Mouse (Mus musculus): ENCODE data around the gene Gpr4. TPM values are rescaled to one million over a fixed set of nuclear protein-coding genes. Genes with fewer than 3 reads are reported as not detected.

Gene Gpr4
- polyA plus RNA-seq, 1 experiment from 2014 or later = 1.2 TPM

GRCm38 (mm10) chr7:19170142-19170541 is 42.2 kb upstream of the Gpr4 start:
- Histone ChIP-seq H3K4me1 (replicated peaks; ENCODE audit: control insufficient read depth, insufficient read depth, low read length) (peaks cover 23% of the 10 kb centered on the region; the same call in 1 of the 2 replicates), H3K4me3 (ENCODE audit: low read depth, low read length) (no peak overlapping the region), H3K36me3 (ENCODE audit: control insufficient read depth, insufficient read depth, low read length) (no peaks in the 10 kb centered on the region), H3K27me3 (replicated peaks; ENCODE audit: control insufficient read depth, insufficient read depth, low read length) (peaks cover 1% of the 10 kb centered on the region; the same call in 1 of the 2 replicates), H3K4me2 (ENCODE audit: low read length) (no peak overlapping the region), H3K27ac (ENCODE audit: low read depth) (peak overlapping the region; percentile 59), H3K9me3 (ENCODE audit: control insufficient read depth, low read length) (no peaks in the 10 kb centered on the region), H3K9ac (ENCODE audit: low read length) (no peak overlapping the region)
- DNase-seq (ENCODE audit: low spot score) (no peak), ATAC-seq (replicated peaks; ENCODE audit: low FRiP score, low TSS enrichment, low read depth) (peak; percentile 43; the same call in 1 of the 2 replicates)
- 44% methylated on average over 8 of the region's 8 CpGs for WGBS

- Histone ChIP-seq H3K4me2 (ENCODE audit: low read length) (no peak overlapping the region), H3K27me3 (replicated peaks; ENCODE audit: control insufficient read depth, insufficient read depth, low read length) (peaks cover 17% of the 10 kb centered on the region), H3K4me1 (replicated peaks; ENCODE audit: control insufficient read depth, insufficient read depth, low read length) (peaks cover 25% of the 10 kb centered on the region; the same call in 1 of the 2 replicates), H3K9me3 (ENCODE audit: control insufficient read depth, low read length) (no peaks in the 10 kb centered on the region), H3K27ac (ENCODE audit: low read depth) (no peak overlapping the region), H3K36me3 (ENCODE audit: control insufficient read depth, insufficient read depth, low read length) (no peaks in the 10 kb centered on the region), H3K4me3 (ENCODE audit: low read depth, low read length) (no peak overlapping the region), H3K9ac (ENCODE audit: low read length) (no peak overlapping the region)
- no peak for DNase-seq (ENCODE audit: low spot score)
- WGBS = 56% methylated on average over 8 of the region's 8 CpGs
- no peak for ATAC-seq (replicated peaks; ENCODE audit: low FRiP score, low TSS enrichment, low read depth)
Measured at GRCm38 (mm10) chr7:19171831-19172230, 40.5 kb upstream of the Gpr4 start.

GRCm38 (mm10) chr7:19172874-19173273 is 39.5 kb upstream of the Gpr4 start:
- peak; percentile 94 for DNase-seq (ENCODE audit: low spot score)
- Histone ChIP-seq H3K9me3 (ENCODE audit: control insufficient read depth, low read length) (no peaks in the 10 kb centered on the region), H3K9ac (ENCODE audit: low read length) (no peak overlapping the region), H3K27ac (ENCODE audit: low read depth) (peak overlapping the region; percentile 33; the same call in 1 of the 2 replicates), H3K4me1 (replicated peaks; ENCODE audit: control insufficient read depth, insufficient read depth, low read length) (peaks cover 25% of the 10 kb centered on the region; the same call in 1 of the 2 replicates), H3K27me3 (replicated peaks; ENCODE audit: control insufficient read depth, insufficient read depth, low read length) (peaks cover 27% of the 10 kb centered on the region), H3K4me3 (ENCODE audit: low read depth, low read length) (peak overlapping the region; percentile 27), H3K4me2 (ENCODE audit: low read length) (peak overlapping the region; percentile 50), H3K36me3 (ENCODE audit: control insufficient read depth, insufficient read depth, low read length) (no peaks in the 10 kb centered on the region)
- 1% methylated on average over 17 of the region's 17 CpGs for WGBS
- peak; percentile 61 for ATAC-seq (replicated peaks; ENCODE audit: low FRiP score, low TSS enrichment, low read depth)

GRCm38 (mm10) chr7:19175708-19176515 is 36.4 kb upstream of the Gpr4 start, which contains the start of gene Eml2:
Gene Eml2 (plus strand): TSS chr7:19176421.
- DNase-seq (ENCODE audit: low spot score) = peak; percentile 56

GRCm38 (mm10) chr7:19176516-19176947 is 35.8 kb upstream of the Gpr4 start:
- Histone ChIP-seq H3K4me2 (ENCODE audit: low read length) (peak overlapping the region; percentile 38), H3K4me1 (replicated peaks; ENCODE audit: control insufficient read depth, insufficient read depth, low read length) (peaks cover 20% of the 10 kb centered on the region), H3K36me3 (ENCODE audit: control insufficient read depth, insufficient read depth, low read length) (no peaks in the 10 kb centered on the region), H3K27me3 (replicated peaks; ENCODE audit: control insufficient read depth, insufficient read depth, low read length) (peaks cover 55% of the 10 kb centered on the region), H3K27ac (ENCODE audit: low read depth) (no peak overlapping the region), H3K4me3 (ENCODE audit: low read depth, low read length) (peak overlapping the region; percentile 18), H3K9me3 (ENCODE audit: control insufficient read depth, low read length) (0 out of 2 replicates have a peak, but pooled peaks cover 4% of the 10 kb centered on the region), H3K9ac (ENCODE audit: low read length) (no peak overlapping the region)
- no peak for DNase-seq (ENCODE audit: low spot score)
- no peak for ATAC-seq (replicated peaks; ENCODE audit: low FRiP score, low TSS enrichment, low read depth)
- 12% methylated on average over 16 of the region's 21 CpGs for WGBS

More at GRCm38 (mm10) chr7:19175708-19176515, 36.4 kb upstream of the Gpr4 start, which contains the start of gene Eml2:
- Histone ChIP-seq H3K4me3 (ENCODE audit: low read depth, low read length) (peak within 1 kb of the TSS; percentile 18), H3K27me3 (replicated peaks; ENCODE audit: control insufficient read depth, insufficient read depth, low read length) (peaks cover 55% of the 10 kb centered on the region), H3K36me3 (ENCODE audit: control insufficient read depth, insufficient read depth, low read length) (no peaks in the 10 kb centered on the region), H3K27ac (ENCODE audit: low read depth) (no peak within 1 kb of the TSS), H3K4me1 (replicated peaks; ENCODE audit: control insufficient read depth, insufficient read depth, low read length) (peaks cover 18% of the 10 kb centered on the region), H3K9ac (ENCODE audit: low read length) (no peak within 1 kb of the TSS), H3K4me2 (ENCODE audit: low read length) (peak within 1 kb of the TSS; percentile 38), H3K9me3 (ENCODE audit: control insufficient read depth, low read length) (0 out of 2 replicates have a peak, but pooled peaks cover 4% of the 10 kb centered on the region)
- peak; percentile 63; the same call in 1 of the 2 replicates for ATAC-seq (replicated peaks; ENCODE audit: low FRiP score, low TSS enrichment, low read depth)
- WGBS = 2% methylated on average over 30 of the region's 30 CpGs

GRCm38 (mm10) chr7:19177216-19177615 is 35.1 kb upstream of the Gpr4 start:
- H3K27ac ChIP-seq (ENCODE audit: low read depth) = no peak overlapping the region
- H3K27me3 ChIP-seq (replicated peaks; ENCODE audit: control insufficient read depth, insufficient read depth, low read length) = peaks cover 55% of the 10 kb centered on the region
- DNase-seq (ENCODE audit: low spot score) = no peak

GRCm38 (mm10) chr7:19178035-19178434 is 34.3 kb upstream of the Gpr4 start:
- peaks cover 55% of the 10 kb centered on the region for H3K27me3 ChIP-seq (replicated peaks; ENCODE audit: control insufficient read depth, insufficient read depth, low read length)
- peak overlapping the region; percentile 7; the same call in 1 of the 2 replicates for H3K4me2 ChIP-seq (ENCODE audit: low read length)
- H3K27ac ChIP-seq (ENCODE audit: low read depth) = no peak overlapping the region
- peak overlapping the region; percentile 4; the same call in 1 of the 2 replicates for H3K4me3 ChIP-seq (ENCODE audit: low read depth, low read length)
- WGBS = 12% methylated on average over 18 of the region's 18 CpGs
- peaks cover 18% of the 10 kb centered on the region for H3K4me1 ChIP-seq (replicated peaks; ENCODE audit: control insufficient read depth, insufficient read depth, low read length)
- no peak for ATAC-seq (replicated peaks; ENCODE audit: low FRiP score, low TSS enrichment, low read depth)
- H3K9me3 ChIP-seq (ENCODE audit: control insufficient read depth, low read length) = 0 out of 2 replicates have a peak, but pooled peaks cover 4% of the 10 kb centered on the region
- H3K36me3 ChIP-seq (ENCODE audit: control insufficient read depth, insufficient read depth, low read length) = no peaks in the 10 kb centered on the region
- DNase-seq (ENCODE audit: low spot score) = no peak
- no peak overlapping the region for H3K9ac ChIP-seq (ENCODE audit: low read length)

More at GRCm38 (mm10) chr7:19177216-19177615, 35.1 kb upstream of the Gpr4 start:
- Histone ChIP-seq H3K4me2 (ENCODE audit: low read length) (no peak overlapping the region), H3K9me3 (ENCODE audit: control insufficient read depth, low read length) (0 out of 2 replicates have a peak, but pooled peaks cover 4% of the 10 kb centered on the region), H3K4me1 (replicated peaks; ENCODE audit: control insufficient read depth, insufficient read depth, low read length) (peaks cover 25% of the 10 kb centered on the region), H3K4me3 (ENCODE audit: low read depth, low read length) (no peak overlapping the region), H3K9ac (ENCODE audit: low read length) (no peak overlapping the region), H3K36me3 (ENCODE audit: control insufficient read depth, insufficient read depth, low read length) (no peaks in the 10 kb centered on the region)
- WGBS = 75% methylated on average over 7 of the region's 7 CpGs
- ATAC-seq (replicated peaks; ENCODE audit: low FRiP score, low TSS enrichment, low read depth) = no peak

- 5% methylated on average over 27 of the region's 27 CpGs for WGBS
- Histone ChIP-seq H3K4me1 (replicated peaks; ENCODE audit: control insufficient read depth, insufficient read depth, low read length) (peaks cover 17% of the 10 kb centered on the region), H3K27ac (ENCODE audit: low read depth) (no peak overlapping the region), H3K4me2 (ENCODE audit: low read length) (peak overlapping the region; percentile 45), H3K4me3 (ENCODE audit: low read depth, low read length) (peak overlapping the region; percentile 4; the same call in 1 of the 2 replicates), H3K36me3 (ENCODE audit: control insufficient read depth, insufficient read depth, low read length) (no peaks in the 10 kb centered on the region), H3K9ac (ENCODE audit: low read length) (no peak overlapping the region), H3K9me3 (ENCODE audit: control insufficient read depth, low read length) (0 out of 2 replicates have a peak, but pooled peaks cover 4% of the 10 kb centered on the region), H3K27me3 (replicated peaks; ENCODE audit: control insufficient read depth, insufficient read depth, low read length) (peaks cover 55% of the 10 kb centered on the region)
- DNase-seq (ENCODE audit: low spot score) = peak; percentile 86
- ATAC-seq (replicated peaks; ENCODE audit: low FRiP score, low TSS enrichment, low read depth) = no peak
Measured at GRCm38 (mm10) chr7:19178443-19179092, 33.8 kb upstream of the Gpr4 start.
